Mouse (Mus musculus) retina, postnatal 7 days (tissue): ENCODE measurements around the gene Zfp653.

Experiments
- DNase-seq: peaks from one replicate; pipeline ENCODE4 v3.0.0-alpha.2; 2012; ENCODE audit warnings: low read depth, low spot score

The Zfp653 gene

GRCm38 (mm10) chr9:22069881-22070553 is 1.2 kb downstream of the Zfp653 start:
- no peak for DNase-seq

- DNase-seq = no peak
Observed at GRCm38 (mm10) chr9:22067195-22067594, 4.0 kb downstream of the Zfp653 start.

- no peak for DNase-seq
Observed at GRCm38 (mm10) chr9:22066433-22066832, 4.7 kb downstream of the Zfp653 start.

- no peak for DNase-seq
Observed at GRCm38 (mm10) chr9:22065642-22066041, 5.5 kb downstream of the Zfp653 start.

- DNase-seq = no peak
Observed at GRCm38 (mm10) chr9:22064341-22064740, 6.8 kb downstream of the Zfp653 start.

- no peak for DNase-seq
Observed at GRCm38 (mm10) chr9:22061339-22061738, 9.8 kb downstream of the Zfp653 start.

- no peak for DNase-seq
Observed at GRCm38 (mm10) chr9:22058011-22058424, 13.2 kb downstream of the Zfp653 start.

GRCm38 (mm10) chr9:22057031-22057517 is 14.1 kb downstream of the Zfp653 start:
- no peak for DNase-seq

- DNase-seq = no peak
Observed at GRCm38 (mm10) chr9:22056303-22056910, 14.8 kb downstream of the Zfp653 start.

- DNase-seq = no peak
Observed at GRCm38 (mm10) chr9:22055713-22056112, 15.5 kb downstream of the Zfp653 start.

GRCm38 (mm10) chr9:22054411-22055076 is 16.6 kb downstream of the Zfp653 start:
- DNase-seq = no peak

GRCm38 (mm10) chr9:22053657-22054056 is 17.5 kb downstream of the Zfp653 start:
- DNase-seq = no peak

- no peak for DNase-seq
Observed at GRCm38 (mm10) chr9:22051958-22052254, 19.3 kb downstream of the Zfp653 start, which contains the start of gene Elavl3. Gene Elavl3 (minus strand): TSS chr9:22052023.

GRCm38 (mm10) chr9:22051161-22051957 is 19.8 kb downstream of the Zfp653 start:
- DNase-seq = no peak

GRCm38 (mm10) chr9:22050351-22050889 is 20.8 kb downstream of the Zfp653 start:
- no peak for DNase-seq

GRCm38 (mm10) chr9:22049721-22050270 is 21.4 kb downstream of the Zfp653 start:
- no peak for DNase-seq

GRCm38 (mm10) chr9:22049315-22049714 is 21.9 kb downstream of the Zfp653 start:
- no peak for DNase-seq

- DNase-seq = no peak
Observed at GRCm38 (mm10) chr9:22047329-22047728, 23.8 kb downstream of the Zfp653 start.

GRCm38 (mm10) chr9:22041832-22042231 is 29.3 kb downstream of the Zfp653 start:
- DNase-seq = no peak

GRCm38 (mm10) chr9:22037826-22038225 is 33.4 kb downstream of the Zfp653 start:
- DNase-seq = no peak

- DNase-seq = no peak
Observed at GRCm38 (mm10) chr9:22035300-22036044, 35.7 kb downstream of the Zfp653 start.
